Mouse (Mus musculus): ENCODE measurements around the gene Lrfn1. TPM values are rescaled to one million over a fixed set of nuclear protein-coding genes. Genes with fewer than 3 reads are reported as not detected.

Lrfn1 gene
- polyA plus RNA-seq, 1 experiment, result 0.02 TPM

DNA sequence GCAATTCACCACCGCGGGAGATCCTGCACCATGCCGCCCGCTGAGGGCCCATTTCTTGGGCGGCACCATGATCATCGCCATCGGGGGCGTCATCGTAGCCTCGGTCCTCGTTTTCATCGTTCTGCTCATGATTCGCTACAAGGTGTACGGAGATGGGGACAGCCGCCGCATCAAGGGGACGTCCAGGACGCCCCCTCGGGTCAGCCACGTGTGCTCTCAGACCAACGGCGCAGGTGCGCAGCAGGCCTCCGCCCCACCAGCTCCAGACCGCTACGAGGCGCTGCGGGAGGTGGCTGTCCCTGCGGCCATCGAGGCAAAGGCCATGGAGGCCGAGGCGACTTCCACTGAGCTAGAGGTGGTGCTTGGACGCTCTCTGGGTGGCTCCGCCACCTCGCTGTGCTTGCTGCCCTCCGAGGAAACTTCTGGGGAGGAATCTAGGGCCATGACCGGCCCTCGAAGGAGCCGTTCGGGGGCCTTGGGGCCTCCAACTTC lies 15.0 kb downstream of the Lrfn1 start:
- H3K27me3 ChIP-seq (ENCODE audit: control insufficient read depth), result peaks cover 20% of the 10 kb centered on the region
- H3K4me3 ChIP-seq (replicated peaks), result peak overlapping the region; percentile 45
- no peaks in the 10 kb centered on the region for H3K36me3 ChIP-seq (ENCODE audit: control insufficient read depth)
- TF ChIP-seq TAL1 (IDR thresholded peaks at IDR 0.05; ENCODE audit: low read length), result no peak
- H3K9me3 ChIP-seq (ENCODE audit: control insufficient read depth, low read length), result no peaks in the 10 kb centered on the region
- peaks cover 11% of the 10 kb centered on the region for H3K4me1 ChIP-seq (ENCODE audit: control insufficient read depth)

DNA sequence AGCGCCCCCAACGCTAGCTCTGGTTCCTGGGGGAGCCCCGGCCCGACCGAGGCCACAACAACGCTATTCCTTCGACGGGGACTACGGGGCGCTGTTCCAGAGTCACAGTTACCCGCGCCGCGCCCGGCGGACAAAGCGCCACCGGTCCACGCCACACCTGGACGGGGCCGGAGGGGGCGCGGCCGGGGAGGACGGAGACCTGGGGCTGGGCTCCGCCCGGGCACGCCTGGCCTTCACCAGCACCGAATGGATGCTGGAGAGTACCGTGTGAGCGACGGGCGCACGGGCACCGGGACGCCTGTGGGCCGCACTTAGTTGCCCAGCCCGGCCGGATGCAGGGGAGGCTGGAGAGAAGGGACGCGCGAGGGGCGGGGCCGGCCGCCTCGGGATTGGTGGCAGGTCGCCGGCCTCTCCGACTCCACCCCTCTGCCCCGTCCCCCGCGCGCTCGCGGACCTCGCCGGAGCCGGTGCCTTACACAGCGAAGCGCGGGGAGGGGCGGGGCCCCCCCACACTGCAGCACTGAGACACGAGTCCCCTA lies 15.5 kb downstream of the Lrfn1 start:
- H3K4me3 ChIP-seq (replicated peaks), result peak overlapping the region; percentile 45

DNA sequence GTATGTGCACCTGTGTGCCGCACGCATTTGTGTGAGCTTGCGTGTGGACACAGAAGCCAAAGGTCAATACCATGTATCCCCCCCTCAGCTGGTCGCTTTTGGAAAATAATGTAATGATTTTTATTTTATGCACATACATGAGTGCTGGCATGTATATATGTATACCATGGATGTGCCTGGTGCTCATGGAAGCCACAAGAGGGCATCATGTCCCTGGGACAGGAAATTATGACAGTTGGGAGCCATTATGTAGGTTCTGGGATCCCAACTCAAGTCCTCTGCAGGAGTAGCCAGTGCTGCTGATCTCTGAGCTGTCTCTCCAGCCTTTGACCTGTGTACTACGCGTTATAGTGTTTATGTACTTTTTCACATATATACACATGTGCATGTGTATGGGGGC lies 24.4 kb downstream of the Lrfn1 start:
- H3K4me1 ChIP-seq (ENCODE audit: control insufficient read depth), result no peaks in the 10 kb centered on the region
- TF ChIP-seq TAL1 (IDR thresholded peaks at IDR 0.05; ENCODE audit: low read length) (no peak), GATA1 (IDR thresholded peaks at IDR 0.05; ENCODE audit: low read length) (no peak)
- H3K36me3 ChIP-seq (ENCODE audit: control insufficient read depth), result no peaks in the 10 kb centered on the region
- H3K9me3 ChIP-seq (ENCODE audit: control insufficient read depth, low read length), result no peaks in the 10 kb centered on the region
- no peaks in the 10 kb centered on the region for H3K27me3 ChIP-seq (ENCODE audit: control insufficient read depth)
- H3K4me3 ChIP-seq (replicated peaks), result no peak overlapping the region

More for the DNA sequence above, 15.5 kb downstream of the Lrfn1 start:
- Histone ChIP-seq H3K9me3 (ENCODE audit: control insufficient read depth, low read length) (no peaks in the 10 kb centered on the region), H3K36me3 (ENCODE audit: control insufficient read depth) (no peaks in the 10 kb centered on the region), H3K27me3 (ENCODE audit: control insufficient read depth) (peaks cover 20% of the 10 kb centered on the region), H3K4me1 (ENCODE audit: control insufficient read depth) (peaks cover 11% of the 10 kb centered on the region)
- TF ChIP-seq TAL1 (IDR thresholded peaks at IDR 0.05; ENCODE audit: low read length) (no peak), GATA1 (IDR thresholded peaks at IDR 0.05; ENCODE audit: low read length) (no peak)

DNA sequence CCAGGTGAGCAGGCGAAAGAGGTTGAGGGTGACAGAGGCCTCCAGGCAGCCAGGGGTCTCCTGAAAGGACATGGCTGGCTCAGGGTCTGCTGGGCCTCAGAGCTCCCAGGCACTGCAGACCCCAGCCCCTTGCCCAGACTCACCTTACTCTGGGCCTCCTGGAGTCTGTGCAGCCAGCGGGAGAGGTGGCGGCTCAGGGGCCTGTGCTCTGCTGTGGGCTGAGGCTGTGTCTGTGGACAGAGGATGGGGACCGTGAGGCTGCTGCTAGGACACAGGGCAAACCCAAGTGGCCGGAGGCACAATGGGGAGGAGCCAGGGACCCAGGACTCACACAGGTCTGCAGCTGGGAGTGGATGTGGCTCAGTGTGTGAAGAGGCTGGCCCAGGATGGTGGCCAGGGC lies 25.6 kb downstream of the Lrfn1 start:
- no peaks in the 10 kb centered on the region for H3K36me3 ChIP-seq (ENCODE audit: control insufficient read depth)
- no peak overlapping the region for H3K4me3 ChIP-seq (replicated peaks)
- no peak for TF ChIP-seq TAL1 (IDR thresholded peaks at IDR 0.05; ENCODE audit: low read length)
- no peaks in the 10 kb centered on the region for H3K9me3 ChIP-seq (ENCODE audit: control insufficient read depth, low read length)
- H3K27me3 ChIP-seq (ENCODE audit: control insufficient read depth), result no peaks in the 10 kb centered on the region
- H3K4me1 ChIP-seq (ENCODE audit: control insufficient read depth), result no peaks in the 10 kb centered on the region

DNA sequence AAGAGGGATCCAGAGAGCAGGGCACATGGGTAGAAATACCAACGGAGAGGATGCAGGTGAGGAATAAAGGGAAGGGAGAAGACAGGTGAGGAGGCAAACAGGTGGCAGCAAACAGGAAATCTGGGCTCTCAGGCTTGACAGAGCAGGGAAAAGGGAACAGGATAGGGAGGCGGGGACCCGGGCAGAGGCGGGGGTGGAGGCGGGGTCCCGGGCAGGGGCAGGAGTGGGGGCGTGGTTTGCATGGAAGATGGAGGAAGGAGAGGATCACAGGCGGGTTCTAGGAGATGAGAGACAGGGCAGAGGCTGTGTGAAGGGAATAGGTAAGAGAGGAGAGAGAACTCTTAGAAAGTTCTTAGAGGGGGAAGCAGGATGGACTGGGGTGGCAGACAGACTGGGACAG lies 27.1 kb downstream of the Lrfn1 start:
- Histone ChIP-seq H3K9me3 (ENCODE audit: control insufficient read depth, low read length) (no peaks in the 10 kb centered on the region), H3K4me1 (ENCODE audit: control insufficient read depth) (no peaks in the 10 kb centered on the region), H3K4me3 (replicated peaks) (no peak overlapping the region), H3K27me3 (ENCODE audit: control insufficient read depth) (no peaks in the 10 kb centered on the region), H3K36me3 (ENCODE audit: control insufficient read depth) (no peaks in the 10 kb centered on the region)
- TF ChIP-seq GATA1 (IDR thresholded peaks at IDR 0.05; ENCODE audit: low read length), result no peak
- TF ChIP-seq TAL1 (IDR thresholded peaks at IDR 0.05; ENCODE audit: low read length), result no peak

DNA sequence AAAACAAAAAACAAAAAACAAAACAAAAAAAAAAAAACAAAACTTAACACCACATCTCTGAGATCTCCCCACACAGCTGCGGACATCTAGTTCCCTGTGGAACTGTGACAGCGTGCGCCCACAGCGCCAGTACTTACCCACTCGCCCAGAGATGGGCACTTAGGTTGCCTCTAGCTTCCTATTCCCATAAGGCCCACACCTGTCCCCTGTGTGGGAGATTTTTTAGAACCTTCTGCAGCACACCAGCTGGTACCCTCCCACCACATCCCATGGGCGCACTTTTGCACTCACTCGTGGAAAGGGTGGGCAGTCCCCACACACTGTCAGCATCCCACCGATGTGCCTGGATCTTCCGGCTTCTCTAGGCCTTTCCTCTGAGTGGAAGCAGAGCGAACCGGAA lies 31.1 kb downstream of the Lrfn1 start:
- peaks cover 6% of the 10 kb centered on the region for H3K27me3 ChIP-seq (ENCODE audit: control insufficient read depth)
- H3K36me3 ChIP-seq (ENCODE audit: control insufficient read depth), result no peaks in the 10 kb centered on the region
- no peaks in the 10 kb centered on the region for H3K9me3 ChIP-seq (ENCODE audit: control insufficient read depth, low read length)
- H3K4me1 ChIP-seq (ENCODE audit: control insufficient read depth), result no peaks in the 10 kb centered on the region
- no peak overlapping the region for H3K4me3 ChIP-seq (replicated peaks)
- TF ChIP-seq TAL1 (IDR thresholded peaks at IDR 0.05; ENCODE audit: low read length) (no peak), GATA1 (IDR thresholded peaks at IDR 0.05; ENCODE audit: low read length) (no peak)

DNA sequence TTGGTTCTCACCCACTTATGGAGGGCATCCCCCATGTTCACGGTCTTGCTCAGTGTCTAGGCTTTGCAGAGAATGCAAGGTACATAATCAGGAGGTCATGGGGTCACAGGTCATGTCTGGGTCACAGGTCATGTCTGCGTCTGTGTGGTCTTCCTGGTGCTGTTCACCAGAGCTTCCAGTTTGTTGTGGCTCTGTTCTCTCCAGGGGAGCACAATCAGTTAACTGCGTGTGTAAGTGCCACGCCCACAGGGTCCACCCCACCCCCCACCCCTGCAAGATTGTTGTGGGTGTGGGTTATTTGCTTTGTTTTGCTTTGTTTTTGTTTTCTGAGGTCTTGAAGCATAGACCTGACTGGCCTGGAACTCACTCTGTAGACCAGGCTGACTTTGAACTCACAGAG lies 32.4 kb downstream of the Lrfn1 start:
- H3K27me3 ChIP-seq (ENCODE audit: control insufficient read depth), result peaks cover 11% of the 10 kb centered on the region
- H3K36me3 ChIP-seq (ENCODE audit: control insufficient read depth), result no peaks in the 10 kb centered on the region
- no peaks in the 10 kb centered on the region for H3K9me3 ChIP-seq (ENCODE audit: control insufficient read depth, low read length)
- no peak for TF ChIP-seq GATA1 (IDR thresholded peaks at IDR 0.05; ENCODE audit: low read length)
- H3K4me3 ChIP-seq (replicated peaks), result no peak overlapping the region
- H3K4me1 ChIP-seq (ENCODE audit: control insufficient read depth), result no peaks in the 10 kb centered on the region; the same call in none of the 2 replicates

DNA sequence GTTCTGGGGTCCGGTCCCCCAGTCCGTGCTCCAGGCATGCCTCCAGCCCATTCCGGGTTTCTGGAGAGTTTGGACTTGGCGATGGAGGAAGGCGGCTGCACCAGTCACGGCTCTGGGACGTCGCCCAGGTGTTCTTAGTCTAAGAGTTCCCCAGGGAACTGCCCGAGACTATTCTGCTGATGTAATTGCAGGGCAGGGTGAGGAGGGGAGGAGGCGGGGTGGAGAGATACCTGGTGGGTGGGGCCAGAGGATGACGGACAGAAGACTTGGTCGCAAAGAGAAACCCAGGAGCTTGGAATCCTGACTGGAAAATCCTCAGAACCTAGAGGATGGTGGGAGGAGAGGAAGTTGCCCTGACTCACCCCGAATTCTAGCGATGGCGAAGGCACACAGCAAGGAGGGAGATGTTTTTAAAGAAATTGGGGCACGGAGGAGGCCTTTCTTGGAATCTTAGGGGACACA lies 36.3 kb downstream of the Lrfn1 start:
- Histone ChIP-seq H3K4me1 (ENCODE audit: control insufficient read depth) (peaks cover 6% of the 10 kb centered on the region), H3K36me3 (ENCODE audit: control insufficient read depth) (no peaks in the 10 kb centered on the region), H3K9me3 (ENCODE audit: control insufficient read depth, low read length) (no peaks in the 10 kb centered on the region), H3K4me3 (replicated peaks) (no peak overlapping the region), H3K27me3 (ENCODE audit: control insufficient read depth) (peaks cover 11% of the 10 kb centered on the region)
- TF ChIP-seq TAL1 (IDR thresholded peaks at IDR 0.05; ENCODE audit: low read length) (no peak), GATA1 (IDR thresholded peaks at IDR 0.05; ENCODE audit: low read length) (no peak)

DNA sequence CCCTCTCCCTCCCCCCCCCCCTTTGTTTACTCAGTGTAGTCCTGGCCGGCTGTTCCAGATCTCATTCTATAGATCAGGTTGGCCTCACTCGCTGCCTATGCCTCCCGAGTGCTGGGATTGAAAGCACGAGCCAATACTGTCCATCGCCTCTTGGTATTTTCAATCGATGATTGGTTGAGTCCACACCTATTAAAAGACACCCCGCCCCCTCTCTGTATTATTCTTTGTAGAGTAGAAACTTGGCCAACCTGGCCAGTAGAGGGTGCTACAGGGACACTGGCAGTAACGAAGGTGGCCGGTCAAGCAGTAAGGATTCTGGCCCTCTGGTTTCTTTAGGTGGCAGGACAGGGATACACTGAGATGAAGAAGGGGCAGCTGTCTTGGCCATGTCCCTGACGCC lies 38.6 kb downstream of the Lrfn1 start:
- Histone ChIP-seq H3K9me3 (ENCODE audit: control insufficient read depth, low read length) (no peaks in the 10 kb centered on the region), H3K4me3 (replicated peaks) (no peak overlapping the region), H3K4me1 (ENCODE audit: control insufficient read depth) (peaks cover 6% of the 10 kb centered on the region), H3K36me3 (ENCODE audit: control insufficient read depth) (no peaks in the 10 kb centered on the region), H3K27me3 (ENCODE audit: control insufficient read depth) (peaks cover 11% of the 10 kb centered on the region)
- TF ChIP-seq GATA1 (IDR thresholded peaks at IDR 0.05; ENCODE audit: low read length) (no peak), TAL1 (IDR thresholded peaks at IDR 0.05; ENCODE audit: low read length) (no peak)

DNA sequence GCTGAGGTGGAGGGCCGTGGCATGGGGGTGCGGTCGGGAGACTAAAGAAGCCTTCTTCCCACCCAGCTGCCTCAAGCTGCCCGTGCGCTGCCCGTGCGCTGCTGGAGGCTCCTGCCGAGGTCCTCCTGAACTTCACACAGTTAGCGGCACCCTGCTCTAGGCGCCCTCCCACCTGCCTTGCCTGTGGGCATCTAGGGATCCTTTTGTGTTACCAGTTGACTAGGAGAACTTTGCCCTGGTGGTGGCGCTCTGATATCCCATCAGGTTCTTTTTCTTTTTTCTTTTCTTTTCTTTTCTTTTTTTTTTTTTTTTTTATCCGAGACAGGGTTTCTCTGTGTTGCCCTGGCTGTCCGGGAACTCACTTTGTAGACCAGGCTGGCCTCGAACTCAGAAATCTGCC lies 39.1 kb downstream of the Lrfn1 start:
- Histone ChIP-seq H3K4me1 (ENCODE audit: control insufficient read depth) (peaks cover 6% of the 10 kb centered on the region), H3K9me3 (ENCODE audit: control insufficient read depth, low read length) (no peaks in the 10 kb centered on the region), H3K27me3 (ENCODE audit: control insufficient read depth) (peaks cover 11% of the 10 kb centered on the region), H3K36me3 (ENCODE audit: control insufficient read depth) (no peaks in the 10 kb centered on the region), H3K4me3 (replicated peaks) (no peak overlapping the region)
- TF ChIP-seq GATA1 (IDR thresholded peaks at IDR 0.05; ENCODE audit: low read length), result no peak
- TF ChIP-seq TAL1 (IDR thresholded peaks at IDR 0.05; ENCODE audit: low read length), result no peak
